Mouse (Mus musculus) midbrain, embryonic 13.5 days (tissue): ENCODE data around the gene Tnfsf18. TPM values are rescaled to one million over a fixed set of nuclear protein-coding genes. Genes with fewer than 3 reads are reported as not detected.

Experiments
- ATAC-seq: fragments of 200-750 bp; cut with Nextera tagmentation; 2 replicates; pipeline ENCODE4 v1.8.0; 2017; ENCODE audit warnings: mild to moderate bottlenecking, moderate TSS enrichment, moderate library complexity
- H3K27ac ChIP-seq: fragments of 300-500 bp; sonication (generic); 2 replicates; pipeline ENCODE4 v1.5.1; 2015; ENCODE audit warnings: inconsistent platforms, mild to moderate bottlenecking, moderate library complexity
- H3K27me3 ChIP-seq: fragments of 300-500 bp; sonication (generic); 2 replicates; pipeline ENCODE4 v1.6.1; 2015; ENCODE audit warnings: mild to moderate bottlenecking, inconsistent platforms
- H3K36me3 ChIP-seq: fragments of 300-500 bp; sonication (generic); 2 replicates; pipeline ENCODE4 v1.6.1; 2015; ENCODE audit warnings: mild to moderate bottlenecking, inconsistent platforms
- H3K4me1 ChIP-seq: fragments of 300-500 bp; sonication (generic); replicated peaks from 2 replicates; pipeline ENCODE4 v1.6.1; 2015; ENCODE audit warnings: inconsistent platforms
- H3K4me2 ChIP-seq: fragments of 300-500 bp; sonication (generic); replicated peaks from 2 replicates; pipeline ENCODE4 v1.6.1; 2015; ENCODE audit warnings: moderate library complexity, mild to moderate bottlenecking, inconsistent platforms
- H3K4me3 ChIP-seq: fragments of 300-500 bp; sonication (generic); replicated peaks from 2 replicates; pipeline ENCODE4 v1.5.1; 2015; ENCODE audit warnings: mild to moderate bottlenecking, inconsistent platforms
- H3K9ac ChIP-seq: fragments of 300-500 bp; sonication (generic); replicated peaks from 2 replicates; pipeline ENCODE4 v1.6.1; 2015; ENCODE audit warnings: mild to moderate bottlenecking, inconsistent platforms
- H3K9me3 ChIP-seq: fragments of 300-500 bp; sonication (generic); 2 replicates; pipeline ENCODE4 v1.6.1; 2016; ENCODE audit warnings: mild to moderate bottlenecking, inconsistent platforms
- WGBS: fragments of 180-500 bp; shearing (Covaris S2); methylation state at CpG from one replicate; pipeline ENCODE4 v1.1.7; 2015; 5-methylcytosine and 5-hydroxymethylcytosine counted together
- polyA plus RNA-seq: library from polyadenylated mRNA; unstranded; fragments of >200 nt; fragmentation: Nextera tagmentation; extraction: Ambion mirVana; gene quantifications from 2 replicates; pipeline ENCODE4 v1.2.1, GENCODE M21; 2015

Gene Tnfsf18
- polyA plus RNA-seq, 1 experiment from 2014 or later, result not detected

- H3K27ac ChIP-seq, result no peak overlapping the region
- no peaks in the 10 kb centered on the region for H3K9me3 ChIP-seq
- no peaks in the 10 kb centered on the region for H3K27me3 ChIP-seq
- whole genome bisulfite sequencing, result 89% methylated on average over 4 of the region's 4 CpGs
- no peaks in the 10 kb centered on the region for H3K36me3 ChIP-seq
- no peak overlapping the region for H3K4me3 ChIP-seq
- H3K4me1 ChIP-seq, result no peaks in the 10 kb centered on the region
- no peak overlapping the region for H3K9ac ChIP-seq
- no peak for ATAC-seq
- H3K4me2 ChIP-seq, result no peak overlapping the region
Measured at GRCm38 (mm10) chr1:161500811-161501146, 6.3 kb downstream of the Tnfsf18 start.

- no peak for ATAC-seq
- no peak overlapping the region for H3K9ac ChIP-seq
- H3K36me3 ChIP-seq, result no peaks in the 10 kb centered on the region
- H3K4me3 ChIP-seq, result no peak overlapping the region
- H3K27me3 ChIP-seq, result no peaks in the 10 kb centered on the region
- no peak overlapping the region for H3K4me2 ChIP-seq
- 94% methylated on average over 4 of the region's 4 CpGs for WGBS
- H3K4me1 ChIP-seq, result no peaks in the 10 kb centered on the region
- H3K27ac ChIP-seq, result no peak overlapping the region
- no peaks in the 10 kb centered on the region for H3K9me3 ChIP-seq
Measured at GRCm38 (mm10) chr1:161506317-161506716, 11.9 kb downstream of the Tnfsf18 start.

GRCm38 (mm10) chr1:161507623-161508047 is 13.2 kb downstream of the Tnfsf18 start:
- H3K36me3 ChIP-seq, result no peaks in the 10 kb centered on the region

GRCm38 (mm10) chr1:161517355-161517754 is 22.9 kb downstream of the Tnfsf18 start:
- Histone ChIP-seq H3K4me2 (no peak overlapping the region), H3K27me3 (no peaks in the 10 kb centered on the region), H3K27ac (no peak overlapping the region), H3K4me3 (no peak overlapping the region), H3K9me3 (no peaks in the 10 kb centered on the region), H3K4me1 (no peaks in the 10 kb centered on the region), H3K36me3 (no peaks in the 10 kb centered on the region), H3K9ac (no peak overlapping the region)
- ATAC-seq, result no peak
- 88% methylated on average over 3 of the region's 3 CpGs for WGBS

More at GRCm38 (mm10) chr1:161507623-161508047, 13.2 kb downstream of the Tnfsf18 start:
- Histone ChIP-seq H3K27me3 (no peaks in the 10 kb centered on the region), H3K9ac (no peak overlapping the region), H3K27ac (no peak overlapping the region), H3K9me3 (no peaks in the 10 kb centered on the region), H3K4me2 (no peak overlapping the region), H3K4me3 (no peak overlapping the region), H3K4me1 (no peaks in the 10 kb centered on the region)
- WGBS, result 75% methylated on average over 3 of the region's 3 CpGs
- no peak for ATAC-seq

- no peak overlapping the region for H3K4me2 ChIP-seq
- H3K9ac ChIP-seq, result no peak overlapping the region
- no peaks in the 10 kb centered on the region for H3K9me3 ChIP-seq
- H3K27me3 ChIP-seq, result no peaks in the 10 kb centered on the region
- H3K27ac ChIP-seq, result no peak overlapping the region
- no peaks in the 10 kb centered on the region for H3K4me1 ChIP-seq
- H3K4me3 ChIP-seq, result no peak overlapping the region
- no peak for ATAC-seq
- 84% methylated on average over 1 of the region's 1 CpGs for WGBS
- no peaks in the 10 kb centered on the region for H3K36me3 ChIP-seq
Measured at GRCm38 (mm10) chr1:161520223-161520622, 25.8 kb downstream of the Tnfsf18 start.

- Histone ChIP-seq H3K4me3 (no peak overlapping the region), H3K36me3 (no peaks in the 10 kb centered on the region), H3K9ac (no peak overlapping the region), H3K4me1 (no peaks in the 10 kb centered on the region), H3K9me3 (0 out of 2 replicates have a peak, but pooled peaks cover 3% of the 10 kb centered on the region), H3K4me2 (no peak overlapping the region), H3K27me3 (no peaks in the 10 kb centered on the region), H3K27ac (no peak overlapping the region)
- 89% methylated on average over 1 of the region's 1 CpGs for WGBS
- no peak for ATAC-seq
Measured at GRCm38 (mm10) chr1:161528173-161528572, 33.7 kb downstream of the Tnfsf18 start.

- no peak overlapping the region for H3K27ac ChIP-seq
- no peaks in the 10 kb centered on the region for H3K36me3 ChIP-seq
- WGBS, result 97% methylated on average over 5 of the region's 5 CpGs
- no peaks in the 10 kb centered on the region for H3K27me3 ChIP-seq
- no peak overlapping the region for H3K4me2 ChIP-seq
- no peaks in the 10 kb centered on the region for H3K9me3 ChIP-seq
- no peak overlapping the region for H3K4me3 ChIP-seq
- H3K9ac ChIP-seq, result no peak overlapping the region
- no peaks in the 10 kb centered on the region for H3K4me1 ChIP-seq
- no peak for ATAC-seq
Measured at GRCm38 (mm10) chr1:161550596-161551095, 56.2 kb downstream of the Tnfsf18 start.

GRCm38 (mm10) chr1:161552098-161552497 is 57.6 kb downstream of the Tnfsf18 start:
- no peak for ATAC-seq
- no peaks in the 10 kb centered on the region for H3K27me3 ChIP-seq
- H3K4me2 ChIP-seq, result no peak overlapping the region
- WGBS, result 84% methylated on average over 2 of the region's 2 CpGs
- H3K27ac ChIP-seq, result no peak overlapping the region
- H3K36me3 ChIP-seq, result no peaks in the 10 kb centered on the region
- no peak overlapping the region for H3K4me3 ChIP-seq
- H3K4me1 ChIP-seq, result no peaks in the 10 kb centered on the region
- no peak overlapping the region for H3K9ac ChIP-seq
- H3K9me3 ChIP-seq, result no peaks in the 10 kb centered on the region

Other genes starting within 250 kb of the Tnfsf18 start
- gene Prdx6, start 243.4 kb upstream of the Tnfsf18 start, polyA plus RNA-seq, result 211 and 220 TPM in 2 replicates
- gene Tnfsf4, start 99.2 kb upstream of the Tnfsf18 start, polyA plus RNA-seq, result not detected in 2 replicates